Mouse (Mus musculus) cortical plate, adult 2 months (tissue): ENCODE data around the gene Olfr492. TPM values are rescaled to one million over a fixed set of nuclear protein-coding genes. Genes with fewer than 3 reads are reported as not detected.

ENCODE experiments used
- H3K27ac ChIP-seq: fragments of 200-500 bp; 2 replicates; pipeline ENCODE4 v1.5.1; 2012; ENCODE audit warnings: low read length, control low read depth, inconsistent platforms; ENCODE audit not compliant: insufficient read depth
- H3K4me1 ChIP-seq: fragments of 200-500 bp; 2 replicates; pipeline ENCODE4 v1.6.1; 2011; ENCODE audit warnings: low read length; ENCODE audit not compliant: control insufficient read depth, insufficient read depth
- H3K4me3 ChIP-seq: fragments of 200-500 bp; 2 replicates; pipeline ENCODE4 v1.5.1; 2011; ENCODE audit warnings: mild to moderate bottlenecking, low read length, control low read depth; ENCODE audit not compliant: insufficient read depth
- CTCF ChIP-seq: fragments of 200-500 bp; IDR thresholded peaks from 2 replicates; pipeline ENCODE4 v1.5.1; 2011; ENCODE audit warnings: mild to moderate bottlenecking, control low read depth, low read length; ENCODE audit not compliant: insufficient read depth; ENCODE audit errors: extremely low read depth
- POLR2A ChIP-seq: fragments of 200-500 bp; IDR thresholded peaks from 2 replicates; pipeline ENCODE4 v1.6.1; 2011; ENCODE audit warnings: mild to moderate bottlenecking, low read length, control low read depth; ENCODE audit not compliant: insufficient read depth; ENCODE audit errors: extremely low read depth
- polyA plus RNA-seq: library from polyadenylated mRNA; depleted of rRNA; stranded (reverse); fragments of >200 nt; gene quantifications from 2 replicates; pipeline ENCODE4 v1.2.3, GENCODE M21; 2012; rRNA removed

Olfr492 gene
- not detected in 2 replicates for polyA plus RNA-seq

GRCm38 (mm10) chr7:108323574-108323973 lies at the start of gene Olfr492:
Gene Olfr492 (minus strand): TSS chr7:108323674.
- TF ChIP-seq CTCF: no peak
- TF ChIP-seq POLR2A: no peak
- H3K4me1 ChIP-seq: no peaks in the 10 kb centered on the region
- H3K27ac ChIP-seq: no peak within 1 kb of the TSS
- H3K4me3 ChIP-seq: no peak within 1 kb of the TSS

- no peak within 1 kb of the TSS for H3K27ac ChIP-seq
- no peak within 1 kb of the TSS for H3K4me3 ChIP-seq
- no peaks in the 10 kb centered on the region for H3K4me1 ChIP-seq
- TF ChIP-seq POLR2A (no peak), CTCF (no peak)
These were observed 41.6 kb upstream of the Olfr492 start, which contains the start of gene Olfr494 for GRCm38 (mm10) chr7:108365035-108365434. Gene Olfr494 (plus strand): TSS chr7:108365335.

DNA sequence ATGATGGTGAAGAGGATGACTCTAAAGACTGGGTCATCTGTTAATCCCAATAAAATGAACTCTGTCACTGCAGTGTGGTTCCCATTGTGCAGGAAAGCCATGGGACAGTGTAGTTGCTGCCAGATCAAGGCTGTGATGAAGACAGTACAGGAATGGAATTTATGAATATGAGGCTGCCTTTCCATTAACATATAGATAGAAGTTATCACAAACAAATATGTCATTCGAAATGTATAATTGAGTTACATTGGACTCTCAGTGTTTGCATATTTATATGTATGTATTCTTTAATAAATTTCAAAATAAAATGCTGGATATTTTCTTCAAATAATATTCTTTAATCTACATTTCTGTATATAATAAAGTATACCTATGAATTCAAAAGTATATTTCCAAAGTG lies 23.4 kb upstream of the Olfr492 start, which contains the start of gene Olfr493:
TSS of gene Olfr493 (minus strand) at position 101 of the 400 bp plus-strand sequence.
- Histone ChIP-seq H3K4me3 (no peak within 1 kb of the TSS), H3K27ac (no peak within 1 kb of the TSS), H3K4me1 (no peaks in the 10 kb centered on the region)
- TF ChIP-seq CTCF: no peak
- no peak for TF ChIP-seq POLR2A

- Histone ChIP-seq H3K4me1 (no peaks in the 10 kb centered on the region), H3K27ac (no peak within 1 kb of the TSS), H3K4me3 (no peak within 1 kb of the TSS)
- TF ChIP-seq POLR2A (no peak), CTCF (no peak)
These were observed 10.3 kb downstream of the Olfr492 start, which contains the start of gene Olfr491 for GRCm38 (mm10) chr7:108313151-108313550. Gene Olfr491 (plus strand): TSS chr7:108313451.

DNA sequence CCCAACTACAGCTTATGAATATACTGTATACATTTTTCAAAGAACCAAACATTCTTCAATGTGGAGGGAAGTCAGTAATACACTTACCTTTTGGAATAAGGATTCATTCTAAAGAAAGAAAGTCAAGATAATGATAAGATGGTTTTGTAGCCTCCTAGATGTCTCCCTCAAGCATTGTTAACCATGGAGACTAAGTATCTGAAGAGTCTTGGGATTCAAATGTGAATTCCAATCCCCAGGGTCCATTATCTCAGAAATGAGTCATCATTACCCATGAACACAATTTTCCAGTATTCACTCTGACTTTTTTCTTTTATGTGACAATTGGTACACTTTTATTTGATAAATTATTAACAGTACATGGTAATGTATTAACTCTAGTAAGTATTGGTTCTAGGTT lies 34.6 kb downstream of the Olfr492 start, which contains the start of gene Olfr490:
TSS of gene Olfr490 (minus strand) at position 101 of the 400 bp plus-strand sequence.
- no peak for TF ChIP-seq CTCF
- TF ChIP-seq POLR2A: no peak
- no peaks in the 10 kb centered on the region for H3K4me1 ChIP-seq
- H3K4me3 ChIP-seq: no peak within 1 kb of the TSS
- no peak within 1 kb of the TSS for H3K27ac ChIP-seq

Other genes starting within 250 kb of the Olfr492 start
- gene Olfr481, start 243.8 kb downstream of the Olfr492 start, polyA plus RNA-seq: not detected in 2 replicates
- gene Olfr482, start 226.1 kb downstream of the Olfr492 start, polyA plus RNA-seq: not detected in 2 replicates
- not detected in 2 replicates for gene Olfr483, start 222.8 kb downstream of the Olfr492 start, polyA plus RNA-seq
- gene Olfr484, start 196.2 kb downstream of the Olfr492 start, polyA plus RNA-seq: not detected in 2 replicates
- gene Olfr485, start 163.8 kb downstream of the Olfr492 start, polyA plus RNA-seq: not detected in 2 replicates
- gene Olfr486, start 150.9 kb downstream of the Olfr492 start, polyA plus RNA-seq: not detected in 2 replicates
- gene Olfr487, start 109.0 kb downstream of the Olfr492 start, polyA plus RNA-seq: not detected in 2 replicates
- gene Olfr488, start 65.3 kb downstream of the Olfr492 start, polyA plus RNA-seq: not detected in 2 replicates
- gene Olfr490, start 34.7 kb downstream of the Olfr492 start, polyA plus RNA-seq: not detected in 2 replicates
- not detected in 2 replicates for gene Olfr491, start 10.2 kb downstream of the Olfr492 start, polyA plus RNA-seq
- gene Olfr493, start 23.3 kb upstream of the Olfr492 start, polyA plus RNA-seq: not detected in 2 replicates
- gene Olfr494, start 41.7 kb upstream of the Olfr492 start, polyA plus RNA-seq: not detected in 2 replicates
- gene Olfr495, start 69.5 kb upstream of the Olfr492 start, polyA plus RNA-seq: not detected in 2 replicates
- not detected in 2 replicates for gene Olfr497, start 96.7 kb upstream of the Olfr492 start, polyA plus RNA-seq
- not detected in 2 replicates for gene Olfr498, start 141.7 kb upstream of the Olfr492 start, polyA plus RNA-seq
- gene Olfr502, start 201.4 kb upstream of the Olfr492 start, polyA plus RNA-seq: not detected in 2 replicates
- not detected in 2 replicates for gene Olfr503, start 220.9 kb upstream of the Olfr492 start, polyA plus RNA-seq
- not detected in 2 replicates for gene Olfr504, start 242.1 kb upstream of the Olfr492 start, polyA plus RNA-seq